Mouse (Mus musculus): ENCODE measurements around the gene Saa4. TPM values are rescaled to one million over a fixed set of nuclear protein-coding genes. Genes with fewer than 3 reads are reported as not detected.
"Not testable (repeated sequence)": the region's sequence is repeated elsewhere in the genome, so short reads cannot be mapped to it uniquely, and the experiment has no call there.

Gene Saa4
- polyA plus RNA-seq, 1 experiment from 2014 or later: not detected

DNA sequence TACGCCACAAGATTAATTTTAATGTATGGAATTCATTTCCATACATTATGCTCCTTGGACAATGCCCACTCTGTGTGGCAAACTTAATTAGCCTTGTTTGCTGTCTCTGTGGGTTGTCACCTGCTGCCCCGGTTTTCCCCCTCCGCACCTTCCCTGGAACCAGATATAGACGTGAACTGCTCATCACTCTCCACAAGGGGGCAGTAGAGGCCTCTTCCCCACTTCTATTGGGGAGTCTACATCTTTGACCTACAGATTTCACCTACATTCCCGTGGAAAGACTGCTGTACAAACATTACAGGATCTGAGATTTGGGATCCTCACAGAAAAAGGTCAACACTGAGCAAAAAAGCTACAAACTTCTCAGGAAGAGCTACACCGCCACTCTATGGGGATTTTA is 17.9 kb downstream of the Saa4 start:
- no peak overlapping the region for H3K9ac ChIP-seq (replicated peaks)
- no peaks in the 10 kb centered on the region for H3K27me3 ChIP-seq (replicated peaks)
- H3K4me1 ChIP-seq: peaks cover 3% of the 10 kb centered on the region
- no peaks in the 10 kb centered on the region for H3K9me3 ChIP-seq (replicated peaks)
- H3K4me3 ChIP-seq (replicated peaks): no peak overlapping the region
- no peak for ATAC-seq (ENCODE audit: low FRiP score)
- no peaks in the 10 kb centered on the region for H3K36me3 ChIP-seq
- 34% methylated on average over 6 of the region's 6 CpGs for WGBS
- H3K27ac ChIP-seq (replicated peaks): no peak overlapping the region
- H3K4me2 ChIP-seq: no peak overlapping the region

DNA sequence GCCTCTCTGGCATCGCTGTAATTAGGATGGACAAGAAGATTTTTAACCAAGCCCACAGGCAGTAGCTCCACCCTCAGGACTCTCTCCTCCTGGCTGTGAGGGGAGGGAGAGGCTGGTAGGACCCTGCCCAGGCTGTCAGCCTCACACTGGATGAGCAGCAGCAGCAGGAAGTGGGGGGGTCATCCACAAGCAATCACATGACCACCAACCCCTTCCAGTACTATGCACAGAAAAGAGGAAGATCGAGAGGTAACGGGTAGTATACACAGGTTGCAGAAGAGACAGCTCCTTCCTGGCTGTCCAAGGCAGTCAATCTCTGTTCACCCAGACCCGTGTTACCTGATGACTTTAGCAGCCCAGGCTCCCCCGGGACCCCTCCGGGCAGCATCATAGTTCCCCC is 20.2 kb downstream of the Saa4 start:
- H3K9me3 ChIP-seq (replicated peaks): no peaks in the 10 kb centered on the region

DNA sequence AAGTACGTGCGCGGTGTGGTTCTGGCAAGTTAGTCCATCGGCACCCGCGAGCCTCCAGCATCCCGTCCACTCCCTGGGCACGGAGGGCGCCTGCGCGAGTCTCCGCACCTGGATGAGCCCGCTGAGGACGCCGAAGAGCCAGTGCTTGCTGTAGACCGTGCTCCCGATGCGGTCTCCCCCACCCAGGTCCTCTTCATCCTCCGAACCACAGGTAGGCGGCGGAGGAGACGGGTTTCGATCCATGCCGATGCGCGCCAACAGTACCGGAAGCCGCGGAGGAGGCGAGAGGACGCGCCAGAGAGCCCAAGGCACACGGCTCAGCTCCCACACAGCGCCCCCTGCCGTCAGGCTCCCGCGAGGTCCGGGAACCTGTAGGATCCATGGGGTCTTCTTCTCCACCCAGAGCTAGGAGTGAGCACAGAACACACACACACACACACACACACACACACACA is 22.0 kb downstream of the Saa4 start, which contains the start of gene Saal1:
Gene Saal1 (minus strand): TSS at position 291 of the 455 bp plus-strand sequence.
- Histone ChIP-seq H3K9me3 (replicated peaks) (no peaks in the 10 kb centered on the region), H3K4me2 (peak within 1 kb of the TSS; percentile 61), H3K9ac (replicated peaks) (peak within 1 kb of the TSS; percentile 73), H3K27me3 (replicated peaks) (no peaks in the 10 kb centered on the region), H3K4me3 (replicated peaks) (peak within 1 kb of the TSS; percentile 86), H3K4me1 (peaks cover 8% of the 10 kb centered on the region), H3K36me3 (peaks cover 19% of the 10 kb centered on the region), H3K27ac (replicated peaks) (peak within 1 kb of the TSS; percentile 84)
- WGBS: under 1% methylated on average over 38 of the region's 38 CpGs
- peak; percentile 97 for ATAC-seq (ENCODE audit: low FRiP score)

More for the DNA sequence above, 20.2 kb downstream of the Saa4 start:
- no peaks in the 10 kb centered on the region for H3K27me3 ChIP-seq (replicated peaks)
- H3K9ac ChIP-seq (replicated peaks): no peak overlapping the region
- 0 out of 2 replicates have a peak, but pooled peaks cover 4% of the 10 kb centered on the region for H3K36me3 ChIP-seq
- WGBS: 75% methylated on average over 6 of the region's 6 CpGs
- no peak overlapping the region for H3K27ac ChIP-seq (replicated peaks)
- peaks cover 8% of the 10 kb centered on the region for H3K4me1 ChIP-seq
- no peak for ATAC-seq (ENCODE audit: low FRiP score)
- H3K4me3 ChIP-seq (replicated peaks): no peak overlapping the region
- no peak overlapping the region for H3K4me2 ChIP-seq

DNA sequence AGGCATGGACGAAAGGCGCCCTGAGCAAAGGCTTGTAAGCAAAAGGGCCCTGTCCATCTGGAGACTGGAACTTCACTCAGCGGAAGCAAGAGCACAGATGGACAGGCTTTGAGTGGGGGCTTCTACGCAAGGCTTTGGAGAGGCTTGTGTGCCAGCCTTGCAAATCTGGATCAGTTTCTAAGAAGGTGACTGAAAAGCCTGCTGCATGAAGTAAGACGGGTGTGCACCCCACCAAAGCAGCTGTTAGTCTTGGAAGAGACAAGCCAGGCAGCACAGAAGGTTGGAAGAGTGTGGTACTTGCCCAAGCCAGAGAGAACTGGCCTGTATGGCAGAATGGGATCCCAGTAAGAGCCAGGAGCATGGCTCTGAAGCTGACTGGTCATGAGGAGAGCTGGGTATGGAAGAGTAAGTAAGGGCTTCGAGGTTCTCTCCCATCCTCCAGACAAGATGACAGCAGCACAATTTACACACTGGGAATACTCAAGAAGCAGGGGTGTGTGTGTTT is 31.8 kb downstream of the Saa4 start:
- no peaks in the 10 kb centered on the region for H3K27me3 ChIP-seq (replicated peaks)
- H3K4me1 ChIP-seq: no peaks in the 10 kb centered on the region
- WGBS: 93% methylated on average over 6 of the region's 6 CpGs
- H3K27ac ChIP-seq (replicated peaks): no peak overlapping the region
- H3K4me3 ChIP-seq (replicated peaks): no peak overlapping the region
- no peak overlapping the region for H3K9ac ChIP-seq (replicated peaks)
- no peak overlapping the region for H3K4me2 ChIP-seq
- H3K9me3 ChIP-seq (replicated peaks): no peaks in the 10 kb centered on the region
- ATAC-seq (ENCODE audit: low FRiP score): no peak
- H3K36me3 ChIP-seq: peaks cover 86% of the 10 kb centered on the region

DNA sequence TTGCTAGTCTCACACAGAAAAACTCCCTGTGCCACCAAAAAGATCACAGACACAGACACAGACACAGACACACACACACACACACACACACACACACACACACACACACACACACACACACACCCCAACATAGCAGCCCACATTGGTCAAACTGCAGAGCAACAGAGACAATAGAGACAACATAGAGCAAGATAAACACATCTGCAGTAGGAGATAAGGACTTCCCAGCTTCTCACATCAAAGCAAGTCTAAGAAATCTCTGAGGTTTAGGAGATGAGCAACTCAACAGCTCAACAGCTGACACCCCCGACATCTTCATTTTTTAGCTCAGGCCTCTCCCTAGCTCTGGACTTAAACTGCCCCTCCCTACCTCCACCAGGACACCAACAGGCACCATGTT is 35.6 kb downstream of the Saa4 start:
- no peak overlapping the region for H3K4me3 ChIP-seq (replicated peaks)
- no peaks in the 10 kb centered on the region for H3K9me3 ChIP-seq (replicated peaks)
- H3K4me2 ChIP-seq: no peak overlapping the region
- no peaks in the 10 kb centered on the region for H3K27me3 ChIP-seq (replicated peaks)
- no peak overlapping the region for H3K9ac ChIP-seq (replicated peaks)
- H3K4me1 ChIP-seq: no peaks in the 10 kb centered on the region
- H3K36me3 ChIP-seq: peaks cover 65% of the 10 kb centered on the region
- ATAC-seq (ENCODE audit: low FRiP score): no peak
- WGBS: 85% methylated on average over 1 of the region's 1 CpGs
- no peak overlapping the region for H3K27ac ChIP-seq (replicated peaks)

DNA sequence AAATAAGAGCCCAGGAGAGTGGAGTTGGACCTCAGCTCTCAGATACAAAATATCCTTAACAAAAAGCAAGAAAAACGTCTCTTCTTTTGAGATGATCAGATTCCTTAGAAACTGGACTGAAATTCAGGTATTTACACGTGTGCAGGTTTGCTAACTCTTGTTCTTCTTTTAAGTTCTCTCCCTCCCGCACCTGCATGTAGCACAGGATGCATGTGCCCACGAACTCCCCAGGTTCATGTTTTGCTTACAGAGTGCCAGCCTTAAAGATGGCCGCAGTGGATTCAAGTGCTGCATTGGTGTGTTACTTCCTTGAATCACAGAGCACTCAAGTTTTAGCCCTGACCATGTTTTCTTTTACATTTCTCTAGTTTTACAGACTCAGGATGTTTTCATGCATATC is 45.6 kb downstream of the Saa4 start:
- no peaks in the 10 kb centered on the region for H3K4me1 ChIP-seq
- no peaks in the 10 kb centered on the region for H3K9me3 ChIP-seq (replicated peaks)
- no peaks in the 10 kb centered on the region for H3K27me3 ChIP-seq (replicated peaks)
- no peak overlapping the region for H3K27ac ChIP-seq (replicated peaks)
- no peak overlapping the region for H3K9ac ChIP-seq (replicated peaks)
- no peak overlapping the region for H3K4me3 ChIP-seq (replicated peaks)
- WGBS: 90% methylated on average over 5 of the region's 5 CpGs
- no peak for ATAC-seq (ENCODE audit: low FRiP score)
- no peak overlapping the region for H3K4me2 ChIP-seq
- H3K36me3 ChIP-seq: peaks cover 26% of the 10 kb centered on the region

DNA sequence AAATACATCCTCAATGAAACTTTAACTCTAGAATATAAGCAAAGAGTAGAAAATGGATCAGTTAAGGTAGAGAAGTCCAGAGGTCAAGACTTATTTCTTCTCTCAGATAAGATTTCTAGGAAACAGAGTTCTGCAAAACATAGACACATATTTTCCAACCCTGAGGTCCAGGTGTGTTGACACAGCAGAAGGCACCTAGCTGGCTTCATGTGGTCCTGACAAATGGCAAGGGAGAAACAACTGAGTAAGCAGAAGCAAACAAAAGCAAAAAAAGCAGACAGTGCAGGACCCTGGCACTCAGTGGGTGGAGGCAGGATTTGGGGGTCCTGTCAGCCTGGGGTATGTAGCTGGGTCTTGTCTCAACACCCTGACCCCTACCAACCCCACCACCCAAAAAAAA is 51.7 kb downstream of the Saa4 start:
- no peak overlapping the region for H3K27ac ChIP-seq (replicated peaks)
- no peak overlapping the region for H3K9ac ChIP-seq (replicated peaks)
- H3K27me3 ChIP-seq (replicated peaks): no peaks in the 10 kb centered on the region
- H3K4me1 ChIP-seq: 0 out of 2 replicates have a peak, but pooled peaks cover 3% of the 10 kb centered on the region
- H3K9me3 ChIP-seq (replicated peaks): no peaks in the 10 kb centered on the region
- H3K4me3 ChIP-seq (replicated peaks): no peak overlapping the region
- no peak for ATAC-seq (ENCODE audit: low FRiP score)
- no peaks in the 10 kb centered on the region for H3K36me3 ChIP-seq
- no peak overlapping the region for H3K4me2 ChIP-seq

DNA sequence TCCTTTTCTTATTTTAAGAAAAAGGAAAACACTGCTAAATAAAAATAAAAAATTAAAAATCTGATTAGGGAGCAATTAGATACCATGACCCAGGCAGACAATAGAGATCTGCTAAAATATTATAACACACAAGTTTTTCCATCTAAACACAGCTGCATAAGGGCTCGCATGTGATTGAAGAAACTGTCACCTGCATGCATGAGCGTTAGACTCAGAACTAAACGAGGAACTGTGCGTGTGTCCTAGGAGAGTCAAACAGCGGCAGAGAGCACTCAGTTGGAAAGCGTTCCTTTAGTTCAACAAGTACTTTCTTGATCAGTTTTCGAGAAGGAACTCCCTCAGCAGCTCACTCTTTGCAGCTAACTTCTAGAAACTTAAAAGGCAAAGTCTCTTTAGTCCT is 53.4 kb downstream of the Saa4 start:
- H3K9ac ChIP-seq (replicated peaks): not testable (repeated sequence)
- WGBS: 85% methylated on average over 7 of the region's 7 CpGs

DNA sequence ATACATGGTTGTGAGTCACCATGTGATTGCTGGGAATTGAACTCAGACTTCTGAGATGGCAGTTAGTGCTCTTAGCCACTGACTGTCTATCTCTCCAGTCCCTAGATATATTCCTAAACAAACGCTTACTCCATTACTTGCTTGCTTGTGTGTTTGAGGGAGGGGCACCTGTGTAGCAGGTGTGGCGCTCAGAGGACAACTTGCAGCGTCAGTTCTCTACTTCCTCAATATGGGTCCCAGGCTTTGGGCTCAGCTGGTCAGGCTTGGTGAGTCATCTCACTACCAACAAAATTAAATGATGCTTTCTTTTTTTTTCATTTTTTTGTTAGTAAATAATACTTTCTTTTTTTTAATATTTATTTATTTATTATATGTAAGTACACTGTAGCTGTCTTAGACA is 54.0 kb downstream of the Saa4 start:
- H3K27me3 ChIP-seq (replicated peaks): no peaks in the 10 kb centered on the region
- no peak overlapping the region for H3K9ac ChIP-seq (replicated peaks)
- H3K4me3 ChIP-seq (replicated peaks): no peak overlapping the region
- no peak for ATAC-seq (ENCODE audit: low FRiP score)
- H3K4me2 ChIP-seq: no peak overlapping the region
- no peaks in the 10 kb centered on the region for H3K9me3 ChIP-seq (replicated peaks)
- 0 out of 2 replicates have a peak, but pooled peaks cover 3% of the 10 kb centered on the region for H3K4me1 ChIP-seq
- H3K36me3 ChIP-seq: no peaks in the 10 kb centered on the region
- H3K27ac ChIP-seq (replicated peaks): no peak overlapping the region
- WGBS: 95% methylated on average over 3 of the region's 3 CpGs

More for the DNA sequence above, 53.4 kb downstream of the Saa4 start:
- H3K4me3 ChIP-seq (replicated peaks); H3K9me3 ChIP-seq (replicated peaks); H3K4me1 ChIP-seq; H3K36me3 ChIP-seq; H3K27me3 ChIP-seq (replicated peaks); H3K27ac ChIP-seq (replicated peaks); ATAC-seq (ENCODE audit: low FRiP score); H3K4me2 ChIP-seq: not testable (repeated sequence)

Other genes with a start within 250 kb of the Saa4 start
- 42.3 and 49.1 TPM in 2 replicates for gene Sergef, start 92.8 kb downstream of the Saa4 start, polyA plus RNA-seq (2015; fragmentation: Nextera tagmentation; extraction: Ambion mirVana)
- gene Tph1, start 60.1 kb downstream of the Saa4 start, polyA plus RNA-seq (2015; fragmentation: Nextera tagmentation; extraction: Ambion mirVana): 0.64 TPM in 1 of 2 replicates, not detected in the other
- 12.7 and 17.3 TPM in 2 replicates for gene Saal1, start 21.9 kb downstream of the Saa4 start, polyA plus RNA-seq (2015; fragmentation: Nextera tagmentation; extraction: Ambion mirVana)
- gene Saa3, start 16.9 kb downstream of the Saa4 start, polyA plus RNA-seq (2015; fragmentation: Nextera tagmentation; extraction: Ambion mirVana): 0.29 and 0.51 TPM in 2 replicates
- 0.45 and 0.65 TPM in 2 replicates for gene Saa1, start 10.4 kb upstream of the Saa4 start, polyA plus RNA-seq (2015; fragmentation: Nextera tagmentation; extraction: Ambion mirVana)
- gene Saa2, start 19.2 kb upstream of the Saa4 start, polyA plus RNA-seq (2015; fragmentation: Nextera tagmentation; extraction: Ambion mirVana): 0.24 TPM in 1 of 2 replicates, not detected in the other
- 14.9 and 15.8 TPM in 2 replicates for gene Hps5, start 63.5 kb upstream of the Saa4 start, polyA plus RNA-seq (2015; fragmentation: Nextera tagmentation; extraction: Ambion mirVana)
- gene Gtf2h1, start 63.5 kb upstream of the Saa4 start, polyA plus RNA-seq (2015; fragmentation: Nextera tagmentation; extraction: Ambion mirVana): 37.0 and 40.9 TPM in 2 replicates
- 638 and 911 TPM in 2 replicates for gene Ldha, start 108.9 kb upstream of the Saa4 start, polyA plus RNA-seq (2015; fragmentation: Nextera tagmentation; extraction: Ambion mirVana)
- 0.13 and 0.28 TPM in 2 replicates for gene Ldhc, start 128.6 kb upstream of the Saa4 start, polyA plus RNA-seq (2015; fragmentation: Nextera tagmentation; extraction: Ambion mirVana)
- gene Tsg101, start 187.4 kb upstream of the Saa4 start, polyA plus RNA-seq (2015; fragmentation: Nextera tagmentation; extraction: Ambion mirVana): 292 and 317 TPM in 2 replicates
- gene Uevld, start 225.9 kb upstream of the Saa4 start, polyA plus RNA-seq (2015; fragmentation: Nextera tagmentation; extraction: Ambion mirVana): 4.3 and 5.2 TPM in 2 replicates